Mouse (Mus musculus) cerebral cortex, adult 2 months (tissue): ENCODE results near the gene Copz2.

Source experiments
- WGBS: fragments of 180-500 bp; shearing (Covaris S2); methylation state at CpG from one replicate; pipeline ENCODE4 v1.1.7; 2018; 5-methylcytosine and 5-hydroxymethylcytosine counted together

Copz2 gene

GRCm38 (mm10) chr11:96863206-96863995 is 13.7 kb downstream of the Copz2 start:
- WGBS: 26% methylated on average over 26 of the region's 26 CpGs

- 8% methylated on average over 5 of the region's 5 CpGs for WGBS
Measured at GRCm38 (mm10) chr11:96867149-96867548, 17.5 kb downstream of the Copz2 start.

GRCm38 (mm10) chr11:96872441-96873379 is 23.0 kb downstream of the Copz2 start:
- WGBS: 26% methylated on average over 24 of the region's 24 CpGs

- 60% methylated on average over 11 of the region's 11 CpGs for WGBS
Measured at GRCm38 (mm10) chr11:96873601-96874140, 24.0 kb downstream of the Copz2 start.

GRCm38 (mm10) chr11:96875270-96875669 is 25.6 kb downstream of the Copz2 start:
- 34% methylated on average over 4 of the region's 4 CpGs for WGBS

- WGBS: under 1% methylated on average over 35 of the region's 35 CpGs
Measured at GRCm38 (mm10) chr11:96875745-96876144, 26.1 kb downstream of the Copz2 start.

- WGBS: 35% methylated on average over 13 of the region's 13 CpGs
Measured at GRCm38 (mm10) chr11:96876300-96877040, 26.8 kb downstream of the Copz2 start.

- 68% methylated on average over 4 of the region's 4 CpGs for WGBS
Measured at GRCm38 (mm10) chr11:96877071-96877470, 27.4 kb downstream of the Copz2 start.

GRCm38 (mm10) chr11:96878715-96879114 is 29.0 kb downstream of the Copz2 start:
- WGBS: 78% methylated on average over 3 of the region's 3 CpGs

- WGBS: 60% methylated on average over 7 of the region's 7 CpGs
Measured at GRCm38 (mm10) chr11:96879359-96879758, 29.7 kb downstream of the Copz2 start.

GRCm38 (mm10) chr11:96880296-96880695 is 30.6 kb downstream of the Copz2 start:
- 82% methylated on average over 9 of the region's 9 CpGs for WGBS

GRCm38 (mm10) chr11:96885901-96886340 is 36.3 kb downstream of the Copz2 start:
- 69% methylated on average over 5 of the region's 5 CpGs for WGBS

GRCm38 (mm10) chr11:96886942-96887546 is 37.4 kb downstream of the Copz2 start:
- 71% methylated on average over 8 of the region's 8 CpGs for WGBS

- 83% methylated on average over 14 of the region's 14 CpGs for WGBS
Measured at GRCm38 (mm10) chr11:96891784-96892527, 42.3 kb downstream of the Copz2 start.

GRCm38 (mm10) chr11:96893203-96893842 is 43.7 kb downstream of the Copz2 start:
- WGBS: 48% methylated on average over 11 of the region's 11 CpGs

- 83% methylated on average over 4 of the region's 4 CpGs for WGBS
Measured at GRCm38 (mm10) chr11:96895886-96896285, 46.2 kb downstream of the Copz2 start.

GRCm38 (mm10) chr11:96899449-96900306 is 50.0 kb downstream of the Copz2 start:
- WGBS: 63% methylated on average over 13 of the region's 13 CpGs

GRCm38 (mm10) chr11:96901332-96901731 is 51.7 kb downstream of the Copz2 start:
- 82% methylated on average over 9 of the region's 9 CpGs for WGBS
